Mouse (Mus musculus): ENCODE measurements around the gene Mob3a. TPM values are rescaled to one million over a fixed set of nuclear protein-coding genes. Genes with fewer than 3 reads are reported as not detected.

Gene Mob3a
- total RNA-seq, 2 experiments from 2014 or later = 24.0 to 25.4 TPM

Other genes with a start within 250 kb of the Mob3a start
- gene Onecut3, start 207.1 kb downstream of the Mob3a start, total RNA-seq (2021) = not detected
- under 1 TPM; 0.05 TPM for gene Atp8b3, start 162.9 kb downstream of the Mob3a start, total RNA-seq (2021)
- gene Rexo1, start 140.4 kb downstream of the Mob3a start, total RNA-seq (2021) = 10 to 100 TPM; 22.0 to 24.9 TPM
- 1 to 10 TPM; 7.5 to 8.5 TPM for gene Klf16, start 124.7 kb downstream of the Mob3a start, total RNA-seq (2021)
- 10 to 100 TPM; 79.7 to 81.6 TPM for gene Abhd17a, start 111.6 kb downstream of the Mob3a start, total RNA-seq (2021)
- 10 to 100 TPM; 27.4 to 27.9 TPM for gene Scamp4, start 99.1 kb downstream of the Mob3a start, total RNA-seq (2021)
- 1 to 10 TPM; 3.0 to 3.2 TPM for gene Adat3, start 99.1 kb downstream of the Mob3a start, total RNA-seq (2021)
- 1 to 10 TPM; 1.1 to 1.7 TPM for gene Gm49322, start 96.0 kb downstream of the Mob3a start, total RNA-seq (2021)
- 100 to 1,000 TPM; 167 to 169 TPM for gene Csnk1g2, start 79.1 kb downstream of the Mob3a start, total RNA-seq (2021)
- gene Btbd2, start 44.9 kb downstream of the Mob3a start, total RNA-seq (2021) = 10 to 100 TPM; 50.7 to 50.8 TPM
- gene Mknk2, start 23.9 kb downstream of the Mob3a start, total RNA-seq (2021) = 100 to 1,000 TPM; 170 to 176 TPM
- gene Izumo4, start 207 bp upstream of the Mob3a start, total RNA-seq (2021) = 1 to 10 TPM; 8.3 to 8.4 TPM
- gene Ap3d1, start 40.3 kb upstream of the Mob3a start, total RNA-seq (2021) = 10 to 100 TPM; 52.1 to 58.7 TPM
- gene Dot1l, start 53.2 kb upstream of the Mob3a start, total RNA-seq (2021) = 10 to 100 TPM; 50.5 to 61.2 TPM
- 10 to 100 TPM; 47.1 to 55.8 TPM for gene Sf3a2, start 96.2 kb upstream of the Mob3a start, total RNA-seq (2021)
- gene Plekhj1, start 96.6 kb upstream of the Mob3a start, total RNA-seq (2021) = 10 to 100 TPM; 41.7 to 43.0 TPM
- under 1 TPM; 0.86 to 0.93 TPM for gene Amh, start 103.3 kb upstream of the Mob3a start, total RNA-seq (2021)
- 100 to 1,000 TPM; 199 to 230 TPM for gene Jsrp1, start 111.5 kb upstream of the Mob3a start, total RNA-seq (2021)
- 100 to 1,000 TPM; 785 to 853 TPM for gene Oaz1, start 124.7 kb upstream of the Mob3a start, total RNA-seq (2021)
- gene Lingo3, start 142.1 kb upstream of the Mob3a start, total RNA-seq (2021) = 10 to 100 TPM; 21.5 to 22.1 TPM
- gene Lsm7, start 153.2 kb upstream of the Mob3a start, total RNA-seq (2021) = 10 to 100 TPM; 53.7 to 54.2 TPM
- 10 to 100 TPM; 30.9 to 38.6 TPM for gene Sppl2b, start 153.3 kb upstream of the Mob3a start, total RNA-seq (2021)
- gene Tmprss9, start 169.9 kb upstream of the Mob3a start, total RNA-seq (2021) = under 1 TPM in 1 of 2 experiments, not detected in 1; 0.10 TPM
- gene Timm13, start 199.0 kb upstream of the Mob3a start, total RNA-seq (2021) = 100 to 1,000 TPM; 120 to 134 TPM
- gene Lmnb2, start 216.3 kb upstream of the Mob3a start, total RNA-seq (2021) = 10 to 100 TPM; 46.8 to 50.5 TPM
- 10 to 100 TPM; 13.5 to 16.3 TPM for gene Gadd45b, start 228.1 kb upstream of the Mob3a start, total RNA-seq (2021)